Comparison of ENCODE assay signal across 8 mouse cellular contexts in the genomic region with DNA sequence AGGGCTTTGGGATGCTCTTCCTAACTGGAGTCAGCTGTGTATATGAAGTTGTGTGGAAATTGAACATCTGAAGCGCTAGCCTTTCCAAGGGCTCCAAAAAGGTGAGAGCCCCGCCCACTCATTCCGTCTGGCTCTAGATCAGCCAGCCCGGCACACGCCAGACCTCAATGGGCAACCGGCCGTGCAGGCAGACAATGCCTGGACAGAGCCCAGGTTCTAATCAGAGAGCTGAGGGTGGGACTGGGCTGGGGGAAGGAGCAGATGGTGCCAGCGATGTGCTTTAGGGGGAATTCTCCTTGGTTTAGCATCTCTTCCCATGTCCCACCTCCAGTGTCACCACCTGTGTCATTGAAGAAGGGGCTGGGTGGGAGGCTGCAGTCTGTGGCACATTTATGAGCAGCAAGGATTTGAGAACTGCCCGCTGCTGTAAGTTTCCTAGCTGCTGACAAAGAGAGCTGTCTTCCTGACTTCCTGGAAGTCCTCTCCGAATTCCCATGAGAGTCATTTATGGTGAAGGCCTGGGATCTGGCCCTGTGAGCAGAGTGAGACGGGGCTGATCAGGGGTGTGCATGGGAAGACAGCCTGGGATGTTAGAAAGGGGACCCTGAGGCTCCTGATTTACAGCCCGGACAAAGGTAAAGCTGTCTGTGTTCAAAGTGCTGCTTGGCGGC. TPM values are rescaled to one million over a fixed set of nuclear protein-coding genes. Genes with fewer than 3 reads are reported as not detected.
DNase-seq lines count a peak whose midpoint lies in the region; ATAC-seq lines count a peak whose summit lies in the region.

No protein-coding gene starts in this region.

- no peak for ATAC-seq in heart, embryonic 11.5 days (replicated peaks; ENCODE audit: insufficient number of reproducible peaks, low FRiP score, low TSS enrichment)
- ATAC-seq in neural tube, embryonic 12.5 days (ENCODE audit: low FRiP score, low read depth) = no peak
- no peak for ATAC-seq in erythroblast, adult 5-6 weeks (replicated peaks; ENCODE audit: low FRiP score, poor library complexity, severe bottlenecking)

- intact Hi-C loops in gastrocnemius, postnatal 36 days (cut with DNase I) = no loop called here

- H3K4me3 ChIP-seq in heart, embryonic 11.5 days (ENCODE audit: low read depth, low read length) = 0 out of 2 replicates have a peak overlapping the region, but pooled peaks have one; percentile 12
- peak overlapping the region; percentile 79 for H3K4me3 ChIP-seq in neural tube, embryonic 12.5 days

- H3K9ac ChIP-seq in heart, embryonic 11.5 days (ENCODE audit: low read depth, low read length) = peak overlapping the region; percentile 31; the same call in 1 of the 2 replicates
- H3K9ac ChIP-seq in neural tube, embryonic 12.5 days = peak overlapping the region; percentile 86

- peak overlapping the region; percentile 38 for H3K4me2 ChIP-seq in heart, embryonic 11.5 days
- H3K4me2 ChIP-seq in neural tube, embryonic 12.5 days (replicated peaks) = peak overlapping the region; percentile 75

- WGBS in heart, embryonic 11.5 days (ENCODE audit: insufficient replicate concordance) = 41% methylated on average over 13 of the region's 13 CpGs
- WGBS in neural tube, embryonic 12.5 days = 29% methylated on average over 13 of the region's 13 CpGs

- H3K27me3 ChIP-seq in heart, embryonic 11.5 days (ENCODE audit: control insufficient read depth, insufficient read depth, low read length) = no peaks in the 10 kb centered on the region
- no peaks in the 10 kb centered on the region; the same call in 1 of the 2 replicates for H3K27me3 ChIP-seq in neural tube, embryonic 12.5 days (replicated peaks)

- H3K9me3 ChIP-seq in heart, embryonic 11.5 days (replicated peaks; ENCODE audit: control insufficient read depth, low read length) = no peaks in the 10 kb centered on the region
- H3K9me3 ChIP-seq in neural tube, embryonic 12.5 days = no peaks in the 10 kb centered on the region

- peak overlapping the region; percentile 59; the same call in 1 of the 2 replicates for H3K27ac ChIP-seq in heart, embryonic 11.5 days (ENCODE audit: low read depth, low read length)
- H3K27ac ChIP-seq in neural tube, embryonic 12.5 days = no peak overlapping the region

- no peaks in the 10 kb centered on the region for H3K36me3 ChIP-seq in heart, embryonic 11.5 days (ENCODE audit: control insufficient read depth, insufficient read depth, low read length)
- H3K36me3 ChIP-seq in neural tube, embryonic 12.5 days = no peaks in the 10 kb centered on the region

- peak; percentile 58 for DNase-seq in cerebellum, adult 11-12 months
- no peak for DNase-seq in cerebellum, adult 8-10 months
- DNase-seq in Muller cell, postnatal 12 days (ENCODE audit: inconsistent ontology term) = peak; percentile 65
- peak; percentile 41 for DNase-seq in kidney, postnatal 10 days
- DNase-seq in gastrocnemius, postnatal 36 days = no peak

- H3K4me1 ChIP-seq in heart, embryonic 11.5 days (ENCODE audit: control insufficient read depth, insufficient read depth, low read length) = peaks cover 92% of the 10 kb centered on the region
- peaks cover 84% of the 10 kb centered on the region for H3K4me1 ChIP-seq in neural tube, embryonic 12.5 days

RNA-seq across cellular contexts. Expression of a gene that starts 2.5 kb away (rescaled TPM):
- polyA plus RNA-seq in heart, embryonic 11.5 days (2014; fragmentation: Nextera tagmentation; extraction: Ambion mirVana) = 3.9 TPM in 2 replicates
- 35.9 and 37.1 TPM in 2 replicates for polyA plus RNA-seq in neural tube, embryonic 12.5 days (2016; fragmentation: Nextera tagmentation; extraction: Ambion mirVana)
- total RNA-seq in erythroblast, adult 5-6 weeks (2015; ENCODE audit: low replicate concordance) = 7.7 and 12.9 TPM in 2 replicates
- 5.4 and 8.5 TPM in 2 replicates for total RNA-seq in erythroblast, adult 5-6 weeks (2017; ENCODE audit: low replicate concordance)
- total RNA-seq in gastrocnemius, postnatal 36 days (2021) = 1 to 10 TPM in 1 of 2 experiments, under 1 TPM in 1; 0.62 to 1.1 TPM

Comparison
In these comparisons a context has a peak if more than half of its experiments do, and no peak if none do; other contexts are left out.
1. DNase-seq: peak in cerebellum, adult 11-12 months (single experiment), Muller cell, postnatal 12 days (single experiment) and kidney, postnatal 10 days (single experiment); none in cerebellum, adult 8-10 months (single experiment) and gastrocnemius, postnatal 36 days (0 of 2).